Mouse (Mus musculus) kidney, adult 18-20 months (tissue): ENCODE results near the gene Bricd5.
A peak's percentile ranks its signal among the peaks of the same experiment; 100 is the strongest.
"Not testable (repeated sequence)": the region's sequence is repeated elsewhere in the genome, so short reads cannot be mapped to it uniquely, and the experiment has no call there.

Experiments used
- DNase-seq: peaks from one replicate; pipeline ENCODE4 v3.0.0; 2021

Gene Bricd5

GRCm38 (mm10) chr17:24473612-24474275 is at the start of gene Bricd5:
TSS of gene Bricd5 (plus strand) at chr17:24473884.
- DNase-seq = no peak

GRCm38 (mm10) chr17:24424489-24424888 is 49.2 kb upstream of the Bricd5 start:
- no peak for DNase-seq

DNA sequence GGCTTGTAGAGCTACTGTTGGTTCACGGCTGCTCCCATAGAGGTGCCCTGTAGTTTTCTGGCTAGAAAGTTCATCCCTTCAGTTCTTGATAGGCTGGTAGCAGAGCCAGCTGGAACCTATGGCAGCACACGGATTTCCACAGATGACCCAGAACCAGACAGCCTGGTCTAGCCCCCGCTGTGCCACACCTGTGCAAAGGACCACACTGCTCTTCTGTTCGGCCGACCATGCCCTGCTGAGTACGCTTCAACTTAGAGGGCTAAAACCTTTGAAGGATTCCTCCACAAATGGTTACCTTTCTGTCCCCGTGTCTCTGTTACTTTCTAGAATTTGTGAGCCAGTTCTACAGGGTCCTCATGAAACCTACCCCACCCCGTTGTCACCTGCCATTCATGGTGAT is 48.4 kb upstream of the Bricd5 start:
- DNase-seq = not testable (repeated sequence)

- DNase-seq = no peak
Observed at GRCm38 (mm10) chr17:24425905-24426304, 47.8 kb upstream of the Bricd5 start.

DNA sequence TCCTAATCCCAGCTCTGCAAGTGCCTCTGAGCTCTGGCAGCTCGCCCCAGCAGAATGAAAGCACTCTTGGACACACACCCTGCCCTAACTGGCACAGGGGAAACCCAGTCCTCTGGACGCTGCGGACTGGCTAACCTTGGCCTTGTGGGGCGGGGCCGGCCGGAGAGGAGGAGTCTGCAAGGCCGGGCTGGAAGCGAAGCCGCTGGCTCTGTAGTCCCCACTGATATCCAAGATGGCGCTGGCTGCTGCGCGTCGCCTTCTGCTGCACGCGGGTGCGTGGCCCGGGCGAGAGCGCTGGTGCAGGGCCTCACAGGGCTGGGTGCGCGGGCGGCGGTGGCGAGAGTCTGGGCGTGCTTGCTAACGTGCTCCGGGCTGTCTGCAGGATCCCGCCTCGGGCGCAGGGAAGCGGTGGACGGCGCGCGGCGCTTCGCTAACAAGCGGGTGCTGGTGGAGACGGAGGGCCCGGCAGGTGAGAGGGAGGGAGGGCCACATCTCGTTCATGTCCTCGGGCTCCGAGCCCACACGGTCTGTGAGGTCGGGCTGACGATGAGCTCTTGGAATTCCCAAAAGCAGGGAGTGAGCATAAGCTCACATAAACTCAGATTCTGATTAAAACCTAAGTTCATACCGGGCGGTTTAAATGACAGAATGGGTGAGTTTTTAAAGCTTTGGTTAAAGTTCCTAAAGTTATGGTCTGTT is 47.1 kb upstream of the Bricd5 start, which contains the start of gene Eci1:
Gene Eci1, plus strand, starts transcription at position 171 of the 699 bp plus-strand sequence.
- DNase-seq = peak; percentile 97

GRCm38 (mm10) chr17:24427170-24427557 is 46.5 kb upstream of the Bricd5 start:
- peak; percentile 55 for DNase-seq

DNA sequence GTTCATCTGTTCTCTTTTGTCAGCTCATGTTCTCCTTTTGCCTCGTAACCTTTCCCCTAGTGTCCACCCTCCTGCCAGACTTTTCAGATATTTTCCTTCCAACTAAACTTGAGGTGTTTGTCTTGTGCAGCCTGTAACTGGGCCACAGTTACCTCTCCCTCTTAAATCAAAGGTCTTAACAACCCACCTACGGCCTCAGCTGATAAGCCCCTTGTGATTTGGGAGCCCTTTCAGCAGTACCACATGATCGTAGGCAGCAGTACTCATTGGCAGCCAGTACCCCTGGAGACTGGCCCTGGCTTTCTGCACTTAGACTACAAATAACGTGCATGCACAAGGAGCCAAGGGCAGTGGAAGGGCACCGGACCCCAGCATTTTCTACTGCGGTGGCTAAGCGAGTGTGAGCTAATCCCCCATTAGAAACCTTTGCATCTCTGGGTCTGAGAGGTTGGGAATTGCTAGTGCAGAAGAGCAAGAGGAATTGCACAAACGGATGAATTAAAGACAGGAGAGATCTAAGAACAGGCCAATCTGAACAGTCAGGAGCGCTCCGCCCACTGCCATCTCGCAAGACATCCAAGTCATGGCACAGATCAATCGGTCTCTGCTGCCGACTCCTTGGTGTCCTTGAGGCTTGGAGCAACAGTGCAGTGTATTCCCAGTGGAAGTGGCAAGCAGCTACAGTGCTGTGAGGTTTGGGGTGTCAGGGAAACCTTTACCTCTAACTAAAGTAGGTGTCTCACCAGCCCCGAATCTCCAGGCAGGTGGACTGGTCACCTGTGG is 44.3 kb upstream of the Bricd5 start:
- DNase-seq = peak; percentile 54

GRCm38 (mm10) chr17:24437016-24437415 is 36.7 kb upstream of the Bricd5 start:
- DNase-seq = peak; percentile 66

- no peak for DNase-seq
Observed at GRCm38 (mm10) chr17:24440377-24440776, 33.3 kb upstream of the Bricd5 start.

GRCm38 (mm10) chr17:24441148-24441547 is 32.5 kb upstream of the Bricd5 start:
- DNase-seq = no peak

- DNase-seq = no peak
Observed at GRCm38 (mm10) chr17:24442107-24442506, 31.6 kb upstream of the Bricd5 start.

GRCm38 (mm10) chr17:24442632-24443155 is 31.0 kb upstream of the Bricd5 start, which contains the start of gene Dnase1l2:
TSS of gene Dnase1l2 (minus strand) at chr17:24443105.
- DNase-seq = no peak

DNA sequence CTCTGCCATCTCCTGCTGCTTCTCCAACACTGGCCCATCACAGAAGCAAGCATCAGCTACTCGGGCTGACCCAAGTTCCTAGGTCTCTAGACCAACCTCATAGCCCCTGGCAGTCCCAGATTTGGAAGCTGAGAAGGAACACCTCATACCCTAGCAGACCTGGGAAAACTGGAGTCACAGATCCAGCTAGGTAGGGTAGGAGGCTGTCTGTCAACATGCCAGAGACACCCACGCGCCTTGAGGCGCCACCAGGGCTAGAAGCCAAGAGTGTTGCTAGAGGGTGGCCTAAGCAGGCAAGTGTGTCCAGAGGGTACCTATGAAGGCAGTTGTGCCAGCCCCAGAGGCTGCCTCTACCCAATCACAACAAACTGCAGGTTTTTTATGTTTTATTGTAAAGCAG is 30.3 kb upstream of the Bricd5 start:
- no peak for DNase-seq

- DNase-seq = no peak
Observed at GRCm38 (mm10) chr17:24446590-24446989, 27.1 kb upstream of the Bricd5 start.

- DNase-seq = no peak
Observed at GRCm38 (mm10) chr17:24449507-24449906, 24.2 kb upstream of the Bricd5 start.

DNA sequence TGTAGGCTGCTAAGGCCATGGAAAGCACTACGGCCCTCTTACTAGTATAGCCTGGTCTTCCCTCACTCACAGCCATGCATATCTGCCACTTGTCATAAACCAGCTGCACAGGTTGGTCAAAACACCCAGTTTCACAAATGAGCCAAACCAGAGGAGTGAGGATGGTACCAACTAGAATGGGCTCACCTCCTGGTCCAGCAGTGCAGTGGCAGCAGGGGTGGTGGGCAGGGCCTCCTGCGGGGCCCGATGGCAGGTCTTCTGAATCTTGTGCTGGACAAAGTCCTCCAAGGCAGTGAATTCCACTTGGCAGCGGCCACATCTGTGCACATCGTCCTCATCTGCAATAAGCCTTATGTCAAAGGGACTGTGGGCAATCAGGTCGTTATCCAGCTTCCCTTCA is 22.5 kb upstream of the Bricd5 start:
- no peak for DNase-seq

DNA sequence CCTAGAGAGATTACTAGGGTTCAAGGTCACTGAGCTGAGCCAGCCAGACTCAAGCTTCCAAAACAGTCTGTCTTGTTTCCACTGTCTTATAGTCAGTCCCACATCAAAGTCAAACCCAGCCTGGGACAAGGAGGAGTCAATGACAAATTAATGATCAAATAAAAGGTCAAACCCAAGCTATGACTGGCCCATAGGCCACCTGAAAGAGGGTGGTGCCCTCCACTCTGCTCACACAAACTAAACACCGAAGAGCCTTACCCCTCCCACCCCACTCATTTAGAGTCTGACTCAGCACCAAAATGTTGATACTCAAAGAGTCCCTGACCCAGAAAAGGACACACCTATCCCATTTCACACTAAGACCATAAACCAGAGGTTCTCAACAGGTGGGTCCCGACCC is 20.3 kb upstream of the Bricd5 start:
- DNase-seq = no peak

GRCm38 (mm10) chr17:24454218-24454755 is 19.4 kb upstream of the Bricd5 start:
- DNase-seq = no peak

DNA sequence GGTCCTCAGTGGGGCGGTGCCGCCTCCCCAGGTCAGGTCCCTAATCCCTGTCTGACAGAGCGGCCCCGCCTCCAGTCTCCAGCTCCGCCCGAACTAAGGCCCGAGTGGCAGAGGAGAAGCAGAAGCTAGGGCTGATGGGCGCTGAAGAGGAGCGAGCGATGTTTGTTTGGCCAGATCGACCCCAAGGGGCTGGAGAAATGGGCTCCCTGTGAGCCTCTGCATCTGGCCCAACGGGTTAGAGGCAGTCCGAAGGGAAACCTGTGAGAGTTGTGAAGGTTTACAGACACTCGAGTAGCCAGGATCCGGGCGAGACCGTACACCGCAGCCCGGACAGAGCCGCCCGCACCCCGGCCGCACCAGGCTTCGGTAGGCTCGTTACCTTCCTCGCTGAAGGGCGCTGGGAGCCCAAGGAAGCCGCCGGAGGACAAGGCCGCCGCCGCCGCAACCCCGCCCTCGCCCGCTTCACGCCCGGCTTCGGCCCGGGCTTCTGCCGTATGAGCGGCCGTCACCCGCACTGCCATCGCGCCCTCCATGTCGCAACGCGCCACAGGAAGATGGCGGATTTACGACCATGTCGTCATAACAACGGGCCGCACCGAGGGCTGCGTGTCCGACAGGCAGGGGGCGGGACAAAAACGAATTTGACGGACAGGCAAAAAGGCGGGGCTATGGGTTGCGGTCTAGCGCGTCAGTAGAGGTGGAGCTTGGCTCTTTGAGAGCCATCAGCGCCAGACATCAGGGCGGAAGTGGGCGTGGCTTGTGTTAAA is 18.7 kb upstream of the Bricd5 start:
- DNase-seq = peak; percentile 99

GRCm38 (mm10) chr17:24455523-24456206 is 18.0 kb upstream of the Bricd5 start:
- not testable (repeated sequence) for DNase-seq

- DNase-seq = no peak
Observed at GRCm38 (mm10) chr17:24461580-24461979, 12.1 kb upstream of the Bricd5 start.

DNA sequence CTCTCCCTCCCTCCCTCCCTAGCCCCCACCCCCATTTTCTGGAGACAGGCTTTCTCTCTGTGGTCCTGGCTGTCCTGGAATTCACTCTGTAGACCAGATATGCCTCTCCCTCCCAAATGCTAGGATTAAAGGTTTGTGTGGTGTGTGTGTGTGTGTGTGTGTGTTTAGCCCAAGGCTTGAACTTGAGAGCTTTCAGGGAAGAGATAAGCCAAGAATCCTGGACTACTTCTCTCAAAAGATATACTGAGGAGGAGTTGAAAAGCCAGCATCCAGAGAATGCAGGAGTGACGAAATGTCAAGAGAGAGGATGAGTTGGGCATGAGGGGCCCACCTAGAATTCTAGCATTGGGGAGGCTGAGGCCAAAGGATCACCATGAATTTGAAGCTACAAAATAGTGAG is 10.8 kb upstream of the Bricd5 start:
- DNase-seq = no peak
